ENCODE assay signal across 10 mouse cellular contexts in the genomic region with DNA sequence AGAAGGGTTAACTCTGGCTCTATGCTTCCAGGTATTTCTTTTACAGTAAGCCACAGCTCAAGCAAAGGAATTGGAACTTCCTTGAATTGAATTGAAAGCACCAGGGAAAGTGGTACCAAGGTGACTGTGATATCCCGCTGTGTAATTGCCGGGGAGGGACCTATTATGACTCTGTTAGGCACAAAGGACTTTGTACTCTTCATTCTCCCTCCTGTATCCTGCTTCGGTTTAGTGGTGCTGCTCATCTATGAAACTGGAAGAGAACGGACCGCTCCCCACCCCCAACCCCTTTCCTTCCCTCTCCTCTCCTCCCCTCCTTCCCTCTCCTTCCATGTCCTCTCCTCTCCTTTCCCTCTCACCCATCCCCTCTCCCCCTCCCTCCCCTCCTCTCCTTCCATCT. TPM values are rescaled to one million over a fixed set of nuclear protein-coding genes. Genes with fewer than 3 reads are reported as not detected.
A peak's percentile ranks its signal among the peaks of the same experiment; 100 is the strongest.
DNase-seq lines count a peak whose midpoint lies in the region; ATAC-seq lines count a peak whose summit lies in the region.
"Had no signal": no experiment of that assay in that cellular context is flagged by ENCODE, and none has a peak within 500 bp of the region (broad histone marks: within the 10 kb centered on the region; RNA-seq: fewer than 3 reads in every experiment).

No protein-coding gene starts in this region.

- no peaks in the 10 kb centered on the region for H3K9me3 ChIP-seq in lung, embryonic 16.5 days (ENCODE audit: control insufficient read depth, low read length)
- no peaks in the 10 kb centered on the region for H3K9me3 ChIP-seq in forebrain, embryonic 16.5 days (ENCODE audit: control insufficient read depth, low read length)
- H3K9me3 ChIP-seq in limb, embryonic 12.5 days = no peaks in the 10 kb centered on the region
- H3K9me3 ChIP-seq in stomach, embryonic 15.5 days = no peaks in the 10 kb centered on the region

- H3K27me3 ChIP-seq in lung, embryonic 16.5 days (ENCODE audit: control insufficient read depth, insufficient read depth, low read depth, low read length) = peaks cover 10% of the 10 kb centered on the region; the same call in 1 of the 2 replicates
- no peaks in the 10 kb centered on the region; the same call in none of the 2 replicates for H3K27me3 ChIP-seq in forebrain, embryonic 16.5 days (replicated peaks; ENCODE audit: control insufficient read depth, insufficient read depth, low read length)
- peaks cover 34% of the 10 kb centered on the region for H3K27me3 ChIP-seq in limb, embryonic 12.5 days
- peaks cover 7% of the 10 kb centered on the region; the same call in 1 of the 2 replicates for H3K27me3 ChIP-seq in stomach, embryonic 15.5 days (replicated peaks)

- H3K9ac ChIP-seq in lung, embryonic 16.5 days (ENCODE audit: low read length) = no peak overlapping the region
- H3K9ac ChIP-seq in forebrain, embryonic 16.5 days (replicated peaks; ENCODE audit: low read depth, low read length) = no peak overlapping the region
- no peak overlapping the region for H3K9ac ChIP-seq in limb, embryonic 12.5 days (replicated peaks)
- H3K9ac ChIP-seq in stomach, embryonic 15.5 days = no peak overlapping the region

- 16% methylated on average over 5 of the region's 5 CpGs for WGBS in lung, embryonic 16.5 days
- WGBS in forebrain, embryonic 16.5 days = 10% methylated on average over 5 of the region's 5 CpGs
- 9% methylated on average over 5 of the region's 5 CpGs for WGBS in limb, embryonic 12.5 days
- WGBS in stomach, embryonic 15.5 days = 10% methylated on average over 5 of the region's 5 CpGs

- peak overlapping the region; percentile 93 for H3K4me2 ChIP-seq in lung, embryonic 16.5 days (ENCODE audit: low read depth, low read length)
- H3K4me2 ChIP-seq in forebrain, embryonic 16.5 days (ENCODE audit: low read length) = peak overlapping the region; percentile 79
- H3K4me2 ChIP-seq in limb, embryonic 12.5 days = peak overlapping the region; percentile 82
- peak overlapping the region; percentile 81 for H3K4me2 ChIP-seq in stomach, embryonic 15.5 days

- DNase-seq in lung, postnatal 4 days = no peak
- DNase-seq in cerebellum, adult 8-10 months = no peak
- DNase-seq in ovary, postnatal 36 days (ENCODE audit: low spot score) = no peak
- DNase-seq: adrenal gland, adult 8-10 months had no signal

- H3K36me3 ChIP-seq in lung, embryonic 16.5 days (ENCODE audit: control insufficient read depth, insufficient read depth, low read length) = no peaks in the 10 kb centered on the region
- H3K36me3 ChIP-seq in forebrain, embryonic 16.5 days (ENCODE audit: control insufficient read depth, insufficient read depth) = no peaks in the 10 kb centered on the region
- no peaks in the 10 kb centered on the region for H3K36me3 ChIP-seq in limb, embryonic 12.5 days
- H3K36me3 ChIP-seq in stomach, embryonic 15.5 days = no peaks in the 10 kb centered on the region

- ATAC-seq in lung, embryonic 16.5 days (ENCODE audit: low read depth) = no peak
- ATAC-seq in forebrain, embryonic 16.5 days = no peak
- ATAC-seq in limb, embryonic 12.5 days (ENCODE audit: insufficient number of reproducible peaks, insufficient read depth, low FRiP score, low TSS enrichment, low read depth) = no peak
- no peak for ATAC-seq in stomach, embryonic 15.5 days (ENCODE audit: insufficient read depth, low FRiP score, low read depth)

- H3K4me1 ChIP-seq in lung, embryonic 16.5 days (replicated peaks; ENCODE audit: control insufficient read depth, insufficient read depth, low read length) = peaks cover 2% of the 10 kb centered on the region; the same call in 1 of the 2 replicates
- H3K4me1 ChIP-seq in forebrain, embryonic 16.5 days (replicated peaks; ENCODE audit: control insufficient read depth, insufficient read depth, low read length) = peaks cover 13% of the 10 kb centered on the region
- peaks cover 7% of the 10 kb centered on the region for H3K4me1 ChIP-seq in limb, embryonic 12.5 days (replicated peaks)
- peaks cover 9% of the 10 kb centered on the region; the same call in 1 of the 2 replicates for H3K4me1 ChIP-seq in stomach, embryonic 15.5 days

- H3K27ac ChIP-seq in lung, embryonic 16.5 days (ENCODE audit: low read length) = no peak overlapping the region
- H3K27ac ChIP-seq in forebrain, embryonic 16.5 days (ENCODE audit: low read length) = no peak overlapping the region
- no peak overlapping the region for H3K27ac ChIP-seq in limb, embryonic 12.5 days
- H3K27ac ChIP-seq in stomach, embryonic 15.5 days = no peak overlapping the region

- H3K4me3 ChIP-seq in lung, embryonic 16.5 days (ENCODE audit: low read length) = peak overlapping the region; percentile 53
- H3K4me3 ChIP-seq in forebrain, embryonic 16.5 days (replicated peaks; ENCODE audit: low read length) = no peak overlapping the region
- H3K4me3 ChIP-seq in limb, embryonic 12.5 days (replicated peaks) = peak overlapping the region; percentile 47
- H3K4me3 ChIP-seq in stomach, embryonic 15.5 days (replicated peaks) = peak overlapping the region; percentile 45
- H3K4me3 ChIP-seq: myocyte had no signal

RNA-seq across cellular contexts. Expression of a gene that starts 1.3 kb away (rescaled TPM):
- 0.36 and 0.55 TPM in 2 replicates for polyA plus RNA-seq in lung, embryonic 16.5 days (2015; fragmentation: Nextera tagmentation; extraction: Ambion mirVana)
- 0.42 TPM in 1 of 2 replicates, not detected in the other for polyA plus RNA-seq in forebrain, embryonic 16.5 days (2015; fragmentation: Nextera tagmentation; extraction: Ambion mirVana)
- 0.22 and 0.73 TPM in 2 replicates for polyA plus RNA-seq in limb, embryonic 12.5 days (2016; fragmentation: Nextera tagmentation; extraction: Ambion mirVana)
- 1.2 and 1.7 TPM in 2 replicates for polyA plus RNA-seq in stomach, embryonic 15.5 days (2015; fragmentation: Nextera tagmentation; extraction: Ambion mirVana)
- polyA plus RNA-seq: myocyte had no signal

RNA-seq across cellular contexts. Expression of a gene that starts 40.7 kb away (rescaled TPM):
- polyA plus RNA-seq in lung, embryonic 16.5 days (2015; fragmentation: Nextera tagmentation; extraction: Ambion mirVana) = not detected in 2 replicates
- polyA plus RNA-seq in forebrain, embryonic 16.5 days (2015; fragmentation: Nextera tagmentation; extraction: Ambion mirVana) = not detected in 2 replicates
- polyA plus RNA-seq in limb, embryonic 12.5 days (2016; fragmentation: Nextera tagmentation; extraction: Ambion mirVana) = not detected in 2 replicates
- polyA plus RNA-seq in stomach, embryonic 15.5 days (2015; fragmentation: Nextera tagmentation; extraction: Ambion mirVana) = not detected in 2 replicates
- polyA plus RNA-seq: gonadal fat pad, adult 2 months; myocyte had no signal

RNA-seq across cellular contexts. Expression of a gene that starts 40.8 kb away (rescaled TPM):
- 1.7 and 1.9 TPM in 2 replicates for polyA plus RNA-seq in lung, embryonic 16.5 days (2015; fragmentation: Nextera tagmentation; extraction: Ambion mirVana)
- 0.30 and 0.65 TPM in 2 replicates for polyA plus RNA-seq in forebrain, embryonic 16.5 days (2015; fragmentation: Nextera tagmentation; extraction: Ambion mirVana)
- polyA plus RNA-seq in limb, embryonic 12.5 days (2016; fragmentation: Nextera tagmentation; extraction: Ambion mirVana) = 0.78 and 1.0 TPM in 2 replicates
- 1.3 TPM in 2 replicates for polyA plus RNA-seq in stomach, embryonic 15.5 days (2015; fragmentation: Nextera tagmentation; extraction: Ambion mirVana)
- polyA plus RNA-seq: myocyte had no signal
